Mouse (Mus musculus): ENCODE results near the gene Dcun1d5. TPM values are rescaled to one million over a fixed set of nuclear protein-coding genes. Genes with fewer than 3 reads are reported as not detected.
"Not testable (repeated sequence)": the region's sequence is repeated elsewhere in the genome, so short reads cannot be mapped to it uniquely, and the experiment has no call there.

The Dcun1d5 gene
- polyA plus RNA-seq (2015; fragmentation: Nextera tagmentation; extraction: Ambion mirVana): 185 and 186 TPM in 2 replicates

DNA sequence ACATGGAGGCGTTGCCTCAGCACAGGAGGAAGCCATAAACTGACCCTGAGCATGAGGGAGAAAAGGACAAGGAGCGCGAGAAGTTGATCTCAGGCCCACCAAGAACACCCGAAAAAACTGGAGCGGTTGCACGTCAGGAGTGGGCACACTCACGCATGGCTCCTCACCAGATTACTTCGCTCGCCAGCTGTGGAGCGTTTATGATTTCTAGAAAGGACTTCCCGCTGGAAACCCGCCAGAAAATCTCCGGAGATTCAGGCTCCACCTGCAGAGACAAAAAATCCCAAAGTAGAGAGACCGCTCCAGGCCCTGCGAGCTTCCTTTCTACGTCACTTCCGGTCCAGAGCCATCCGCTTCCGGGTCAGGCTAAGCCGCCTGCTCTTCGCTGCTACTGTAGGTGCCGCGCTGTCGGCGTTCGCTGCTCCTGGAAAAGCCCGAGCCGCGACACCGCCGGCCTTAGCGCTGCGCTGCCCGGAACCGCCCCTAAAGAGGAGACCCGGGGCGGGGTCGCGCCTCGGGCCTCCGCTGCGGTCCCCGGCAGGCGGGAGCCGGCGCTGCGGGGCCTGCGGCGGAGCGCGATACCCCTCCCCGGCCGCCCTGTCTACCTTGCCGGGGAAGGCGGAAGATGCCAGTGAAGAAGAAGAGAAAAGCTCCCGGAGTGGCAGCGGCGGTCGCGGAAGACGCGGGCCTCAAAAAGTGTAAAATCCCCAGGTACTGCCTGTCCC, at the start of gene Dcun1d5, which contains the start of gene Dync2h1:
TSS of gene Dcun1d5 (plus strand) at position 349 of the 725 bp plus-strand sequence.
TSS of gene Dync2h1 (minus strand) at position 275 of the 725 bp plus-strand sequence.
- peak; percentile 94 for DNase-seq (ENCODE audit: low spot score)

DNA sequence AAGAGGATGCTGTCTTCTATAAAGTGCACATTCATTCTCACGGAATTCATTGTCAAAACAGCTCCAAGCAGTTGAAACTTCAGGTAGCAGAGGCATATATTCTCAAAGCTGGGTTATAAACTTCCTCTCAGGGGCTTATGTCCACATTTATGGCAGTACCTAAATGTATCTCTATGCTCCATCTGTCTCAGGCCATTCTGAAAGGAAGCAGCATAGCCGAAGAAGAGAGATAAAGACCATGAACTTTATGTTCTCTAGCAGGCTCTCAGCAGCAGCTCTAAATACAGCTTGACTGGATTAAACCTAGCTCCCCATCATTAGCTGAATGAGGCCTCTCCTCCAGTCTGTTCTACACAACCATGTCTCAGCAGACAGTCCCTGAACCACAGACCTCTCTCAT, 29.9 kb upstream of the Dcun1d5 start:
- no peak for DNase-seq (ENCODE audit: low spot score)

DNA sequence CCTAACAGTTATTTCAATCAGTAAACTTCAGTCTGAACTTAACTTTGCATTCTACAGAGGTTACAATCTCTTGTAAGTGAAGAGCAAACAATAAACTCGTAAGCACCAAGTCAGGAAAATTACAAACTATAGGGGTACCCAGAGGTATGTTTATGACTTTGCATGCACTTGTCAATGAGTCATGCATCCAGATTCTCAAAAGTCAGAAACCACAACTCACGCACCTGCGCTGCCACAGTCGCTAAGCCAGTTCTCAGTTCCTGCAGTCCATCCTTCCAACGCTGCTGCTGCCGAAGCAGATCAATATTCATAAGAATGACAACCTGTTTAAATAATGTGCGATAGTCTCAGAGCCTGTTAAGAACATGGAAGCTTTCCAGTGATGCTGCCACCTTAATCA, 25.7 kb upstream of the Dcun1d5 start:
- DNase-seq (ENCODE audit: low spot score): no peak

DNA sequence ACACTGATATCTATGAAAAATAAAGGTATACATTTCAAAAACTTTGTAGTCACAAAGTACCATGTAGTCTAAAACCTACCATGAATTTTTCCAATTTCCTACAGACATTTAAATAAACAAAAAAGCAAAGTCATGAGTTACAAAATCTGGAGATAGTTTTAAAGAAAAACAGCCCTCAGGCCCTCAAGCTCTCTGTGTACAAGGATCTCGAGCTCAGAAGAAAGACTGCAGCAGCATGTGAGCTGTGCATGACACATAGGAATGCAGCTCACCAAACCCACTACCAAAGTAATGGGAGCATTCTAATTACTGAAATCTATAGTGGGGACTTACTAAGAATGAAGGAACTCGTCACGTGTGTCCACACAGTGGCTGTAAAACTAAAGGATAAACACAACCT, 24.6 kb upstream of the Dcun1d5 start:
- no peak for DNase-seq (ENCODE audit: low spot score)

DNA sequence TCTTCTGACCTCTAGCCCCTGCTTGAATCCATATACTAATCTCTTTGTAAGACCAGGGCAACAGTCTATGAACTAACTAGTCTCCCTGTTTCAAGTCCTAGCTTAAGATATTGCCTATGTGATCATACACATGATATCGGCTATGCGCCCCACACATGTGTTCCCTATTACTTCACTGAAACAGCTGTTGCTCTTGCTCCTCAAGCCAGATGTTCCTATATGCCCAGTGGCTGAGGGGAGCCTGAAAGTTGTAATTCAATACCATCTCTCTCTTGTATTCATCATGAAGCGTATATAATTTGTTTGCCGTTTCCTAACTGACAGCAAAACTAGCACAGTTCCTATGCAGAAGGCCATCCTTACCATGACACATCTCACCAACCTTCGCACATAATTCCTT, 23.6 kb upstream of the Dcun1d5 start:
- no peak for DNase-seq (ENCODE audit: low spot score)

DNA sequence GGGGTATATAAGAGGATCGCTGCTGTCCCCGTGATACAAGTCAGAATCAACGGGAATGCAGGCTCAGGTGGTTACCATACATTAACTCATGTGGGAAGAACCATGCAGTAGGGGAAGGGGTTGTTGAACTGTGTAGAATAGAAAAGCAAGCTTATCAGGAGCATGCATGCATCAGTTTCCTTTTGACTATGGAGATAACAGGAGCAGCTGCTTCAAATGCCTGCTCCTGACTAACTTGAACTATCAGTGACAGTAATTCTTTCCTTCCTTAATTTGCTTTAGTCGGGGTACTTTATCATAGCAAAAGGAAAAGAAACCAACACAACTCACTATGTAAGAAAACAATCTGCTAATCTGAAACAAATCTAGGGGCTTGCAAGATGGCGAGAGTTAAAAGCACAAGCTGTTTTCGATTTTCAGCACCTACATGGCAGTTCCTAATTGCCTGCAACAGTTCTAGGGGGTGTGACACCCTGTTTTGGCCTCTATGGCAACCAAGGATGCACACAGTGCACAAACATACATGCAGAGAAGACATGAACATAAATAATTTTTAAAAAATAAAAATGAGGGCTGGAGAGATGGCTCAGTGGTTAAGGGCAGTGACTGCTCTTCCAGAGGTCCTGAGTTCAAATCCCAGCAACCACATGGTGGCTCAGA, 16.9 kb upstream of the Dcun1d5 start:
- DNase-seq (ENCODE audit: low spot score): no peak

DNA sequence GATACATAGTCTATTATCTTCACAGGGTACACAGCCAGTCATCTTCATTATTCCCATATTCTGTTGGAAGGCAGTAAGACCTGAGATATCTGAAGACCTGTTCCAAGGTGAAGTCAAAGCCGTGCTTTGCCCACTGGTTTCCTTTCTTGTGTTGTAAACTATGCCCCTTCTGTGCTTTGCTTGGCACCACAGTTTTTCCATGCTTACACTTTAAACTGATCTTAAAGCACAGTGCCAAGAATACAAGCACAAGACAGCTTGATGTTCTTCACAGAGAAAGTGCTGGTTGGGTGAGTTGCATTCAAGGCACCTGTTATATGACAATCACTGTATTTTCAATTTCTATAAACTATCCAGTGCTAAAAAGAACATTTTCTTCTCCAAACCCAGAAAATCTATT, 10.6 kb upstream of the Dcun1d5 start:
- DNase-seq (ENCODE audit: low spot score): no peak

DNA sequence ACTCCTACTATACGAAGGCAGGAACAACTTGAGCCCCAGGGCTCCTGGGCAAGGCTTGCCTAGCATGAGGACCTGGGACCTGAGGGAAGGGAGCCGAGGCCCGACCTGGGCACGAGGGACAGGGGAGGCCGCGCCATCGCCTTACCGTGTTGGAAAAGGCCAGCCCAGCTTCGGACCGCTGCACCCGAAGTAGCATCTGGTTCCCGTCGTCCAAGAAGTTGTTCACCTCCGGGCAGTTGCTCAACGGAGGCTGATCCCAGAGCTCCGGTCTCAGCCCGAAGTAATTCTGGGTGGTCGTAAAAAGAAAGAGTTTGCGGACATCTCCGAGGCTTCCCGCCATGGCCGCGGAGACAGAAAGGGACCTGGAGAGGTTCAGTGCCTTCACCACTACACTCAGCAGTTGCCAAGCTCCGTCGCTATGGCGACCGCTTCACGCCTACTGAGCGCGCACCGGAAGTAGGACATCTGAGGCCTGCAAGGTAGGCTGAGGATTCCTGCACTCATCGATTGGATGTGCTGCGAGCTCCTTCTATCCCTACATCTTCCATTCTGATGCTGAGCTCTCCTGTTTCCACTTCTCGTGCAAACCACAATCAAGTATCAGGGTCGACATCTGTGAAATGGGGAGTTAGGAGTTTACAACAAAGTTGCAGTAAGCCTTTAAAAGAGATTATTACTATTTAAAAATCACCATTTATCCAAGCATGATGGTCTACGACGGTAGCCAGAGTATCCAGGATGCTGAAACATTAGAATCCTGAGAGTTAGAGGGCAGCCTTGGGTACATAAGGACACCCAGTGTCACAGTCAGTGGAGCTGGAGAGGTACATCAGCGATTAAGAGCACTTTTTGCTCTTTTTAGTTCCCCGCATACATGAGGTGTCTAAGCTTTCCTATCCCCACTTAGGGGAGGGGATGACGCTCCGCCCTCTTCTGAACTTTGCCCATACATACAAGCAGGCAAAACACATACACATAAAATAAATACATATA, 7.4 kb upstream of the Dcun1d5 start:
- peak; percentile 92 for DNase-seq (ENCODE audit: low spot score)

DNA sequence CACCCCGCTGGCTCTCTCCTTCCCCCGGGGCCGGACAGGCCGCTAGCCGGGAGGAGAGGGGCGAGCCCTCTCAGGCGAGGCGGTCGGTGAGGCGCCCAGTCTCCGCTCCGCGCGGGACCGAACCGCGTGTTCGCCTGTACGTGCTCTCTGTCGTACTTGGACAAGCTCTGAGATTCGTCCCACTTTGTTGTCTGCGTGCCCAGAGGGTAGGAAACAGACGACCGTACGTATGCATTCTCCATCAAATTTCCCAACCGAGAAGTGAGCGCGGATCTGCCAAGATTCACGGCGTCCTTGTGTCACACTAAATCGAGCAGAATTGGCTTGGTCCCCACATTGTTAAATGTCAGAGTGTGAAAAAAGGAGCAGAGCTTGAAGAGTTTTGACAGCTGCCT, 574 bp downstream of the Dcun1d5 start:
- peak; percentile 21 for DNase-seq (ENCODE audit: low spot score)

DNA sequence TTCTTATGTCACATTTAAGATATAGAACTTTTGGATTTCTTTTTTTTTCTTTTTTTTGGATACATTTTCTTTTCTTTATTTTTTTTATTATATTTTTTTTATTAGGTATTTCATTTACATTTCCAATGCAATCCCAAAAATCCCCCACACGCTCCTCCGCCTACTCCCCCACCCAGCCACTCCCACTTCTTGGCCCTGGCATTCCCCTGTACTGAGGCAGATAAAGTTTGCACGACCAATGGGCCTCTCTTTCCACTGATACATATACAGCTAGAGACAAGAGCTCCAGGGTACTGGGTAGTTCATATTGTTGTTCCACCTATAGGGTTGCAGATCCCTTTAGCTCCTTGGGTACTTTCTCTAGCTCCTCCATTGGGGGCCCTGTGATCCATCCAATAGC, 6.4 kb downstream of the Dcun1d5 start:
- DNase-seq (ENCODE audit: low spot score): not testable (repeated sequence)

DNA sequence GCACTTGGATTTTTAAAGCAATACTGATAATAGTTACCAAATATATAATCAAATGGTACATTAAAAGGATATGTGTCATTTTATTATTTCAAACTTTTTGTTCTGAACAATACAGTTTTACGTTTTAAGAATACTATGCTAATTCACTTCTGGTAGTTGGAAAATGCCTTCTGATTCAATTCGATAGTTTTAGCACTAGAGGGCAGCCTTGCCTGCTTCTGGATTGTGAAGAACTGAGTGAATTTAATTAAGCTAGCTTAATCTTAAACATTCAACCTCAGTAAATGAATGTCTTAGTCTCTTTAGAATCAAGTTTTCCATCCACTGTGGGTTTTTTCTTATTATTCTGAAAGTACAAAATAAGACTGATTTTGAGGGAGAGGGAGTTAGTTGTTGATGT, 31.9 kb downstream of the Dcun1d5 start:
- peak; percentile 40 for DNase-seq (ENCODE audit: low spot score)

DNA sequence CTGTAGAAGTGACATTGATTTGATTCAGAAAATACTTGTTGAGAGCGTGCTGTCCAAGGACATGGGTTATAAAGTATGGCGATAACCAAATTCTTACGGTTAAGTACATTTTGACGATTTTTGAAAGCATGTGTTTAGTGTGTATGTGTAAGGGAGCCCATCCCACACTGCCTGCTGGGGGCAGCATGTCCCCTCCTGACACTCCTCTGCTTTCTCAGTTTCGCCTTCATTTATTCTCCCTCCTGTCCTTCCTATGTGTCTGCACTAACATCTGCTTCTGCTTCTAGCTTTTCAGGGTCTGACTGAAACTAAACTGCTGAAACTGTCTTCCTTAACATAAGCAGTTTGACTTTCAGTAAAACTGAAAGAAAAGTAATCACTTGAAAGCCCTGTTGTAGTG, 36.7 kb downstream of the Dcun1d5 start:
- no peak for DNase-seq (ENCODE audit: low spot score)

DNA sequence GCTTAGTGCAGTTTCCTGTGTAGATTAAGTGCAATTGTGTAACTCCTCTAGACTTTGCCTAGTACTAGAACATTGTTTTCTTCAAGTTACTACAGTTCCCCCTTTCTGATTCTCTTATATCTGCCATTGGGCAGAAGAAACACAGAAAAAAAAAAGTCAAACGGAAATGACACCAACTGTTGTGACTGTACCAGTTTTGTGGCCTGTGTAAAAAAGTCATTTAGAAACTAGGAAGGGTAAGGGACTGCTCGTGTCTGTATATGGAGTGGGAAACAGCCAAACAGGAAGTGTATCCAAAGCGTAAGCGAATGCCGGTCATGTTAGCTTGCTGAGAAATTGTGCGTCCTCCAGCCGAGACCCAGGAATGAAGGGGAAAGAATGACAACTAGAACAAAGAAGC, 37.1 kb downstream of the Dcun1d5 start:
- DNase-seq (ENCODE audit: low spot score): no peak

DNA sequence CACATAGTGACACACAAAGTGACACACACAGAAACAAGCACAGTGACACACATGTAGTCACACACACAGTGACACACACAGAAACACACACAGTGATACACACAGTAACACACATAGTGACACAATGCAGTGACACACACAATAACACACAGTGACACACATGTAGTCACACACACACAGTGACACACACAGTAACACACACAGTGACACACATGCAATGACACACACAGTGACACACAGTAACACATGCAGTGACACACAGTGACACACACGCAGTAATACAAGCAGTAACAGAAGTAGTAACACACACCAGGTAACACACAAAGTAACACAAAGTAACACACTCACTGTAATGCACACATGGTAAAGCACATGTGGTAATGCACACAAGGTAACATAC, 54.3 kb downstream of the Dcun1d5 start:
- no peak for DNase-seq (ENCODE audit: low spot score)

DNA sequence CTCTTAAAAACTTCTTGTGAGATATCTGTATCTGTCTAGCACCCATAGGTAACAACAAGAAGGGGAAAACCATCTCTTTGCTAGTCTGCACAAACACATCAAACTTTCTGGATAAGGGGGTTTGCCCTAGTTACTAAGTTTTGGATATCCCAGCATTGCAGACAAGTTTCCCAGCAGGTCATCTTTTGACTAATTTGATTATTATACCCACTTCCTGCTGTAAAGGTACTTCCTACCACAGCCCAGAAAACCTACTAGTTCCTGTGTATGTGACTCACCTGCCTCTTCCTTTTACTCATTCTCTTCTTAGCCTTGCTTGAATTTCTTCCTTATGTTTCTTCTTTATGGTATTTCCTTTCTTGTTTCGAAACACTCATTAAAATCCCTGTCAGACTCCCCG, 55.6 kb downstream of the Dcun1d5 start:
- no peak for DNase-seq (ENCODE audit: low spot score)

DNA sequence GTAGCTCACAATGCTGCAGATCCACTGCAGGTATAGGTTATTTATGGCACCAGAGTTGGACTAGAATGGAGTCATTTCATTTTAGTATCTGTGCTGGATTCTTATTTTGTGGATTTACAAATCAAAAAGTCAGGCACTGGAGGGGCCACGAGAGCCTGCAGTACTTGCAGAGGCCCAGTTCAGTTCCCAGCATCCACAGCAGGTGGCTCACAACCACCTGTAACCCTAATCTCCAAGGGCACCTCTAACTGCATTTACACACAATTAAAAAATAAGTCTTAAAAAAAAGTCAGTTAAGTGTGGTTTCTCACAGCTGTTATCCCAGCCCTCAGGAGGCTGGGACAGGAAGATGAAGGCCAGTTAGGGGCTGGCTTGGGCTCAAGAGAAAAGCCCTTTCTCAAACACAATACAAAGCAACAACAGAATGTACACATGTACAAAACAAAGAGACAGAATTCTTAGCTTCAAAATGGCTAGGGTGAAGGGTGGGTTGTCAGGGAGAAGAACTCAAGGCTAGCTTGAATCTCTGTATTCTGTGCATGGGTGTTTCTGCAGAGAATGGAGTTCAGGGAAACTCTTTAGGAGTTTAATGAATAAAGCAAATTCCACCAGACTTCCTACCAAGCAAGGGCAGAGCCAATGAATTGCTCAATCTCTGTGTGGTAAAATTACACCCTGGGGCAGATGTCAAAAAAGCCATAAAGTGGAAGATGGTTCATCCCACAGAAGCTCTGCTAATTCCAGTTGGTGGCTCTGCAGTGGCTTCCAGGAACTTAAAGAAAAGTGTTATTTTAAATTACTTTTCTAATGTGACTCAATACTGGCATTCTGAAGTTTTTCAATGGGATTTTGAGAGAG, 68.7 kb downstream of the Dcun1d5 start:
- peak; percentile 21 for DNase-seq (ENCODE audit: low spot score)

All from thymus, postnatal 0 days (tissue).